Mouse (Mus musculus) limb, embryonic 14.5 days (tissue): ENCODE measurements around the gene Trim43a. TPM values are rescaled to one million over a fixed set of nuclear protein-coding genes. Genes with fewer than 3 reads are reported as not detected.
"Not testable (repeated sequence)": the region's sequence is repeated elsewhere in the genome, so short reads cannot be mapped to it uniquely, and the experiment has no call there.

Source experiments
- ATAC-seq: fragments of 200-750 bp; cut with Nextera tagmentation; 2 replicates; pipeline ENCODE4 v1.8.0; 2017; ENCODE audit warnings: low read depth, moderate number of reproducible peaks, moderate TSS enrichment; ENCODE audit not compliant: low FRiP score
- DNase-seq: peaks from one replicate; pipeline ENCODE4 v3.0.0-alpha.2; 2015; ENCODE audit warnings: low spot score
- H3K27ac ChIP-seq: fragments of 300-500 bp; sonication (generic); replicated peaks from 2 replicates; pipeline ENCODE4 v1.5.1; 2014; ENCODE audit warnings: low read depth, mild to moderate bottlenecking, low read length, moderate library complexity, mixed read lengths
- H3K27me3 ChIP-seq: fragments of 300-500 bp; sonication (generic); 2 replicates; pipeline ENCODE4 v1.6.1; 2014; ENCODE audit warnings: low read length, mixed read lengths; ENCODE audit not compliant: control insufficient read depth, insufficient read depth
- H3K36me3 ChIP-seq: fragments of 300-500 bp; sonication (generic); 2 replicates; pipeline ENCODE4 v1.6.1; 2014; ENCODE audit warnings: mild to moderate bottlenecking, low read length, moderate library complexity, mixed read lengths; ENCODE audit not compliant: control insufficient read depth, insufficient read depth
- H3K4me1 ChIP-seq: fragments of 300-500 bp; sonication (generic); 2 replicates; pipeline ENCODE4 v1.6.1; 2014; ENCODE audit warnings: antibody characterized with exemption, low read length, mixed read lengths; ENCODE audit not compliant: control insufficient read depth, insufficient read depth
- H3K4me2 ChIP-seq: fragments of 300-500 bp; sonication (generic); replicated peaks from 2 replicates; pipeline ENCODE4 v1.6.1; 2014; ENCODE audit warnings: low read depth, mild to moderate bottlenecking, low read length, moderate library complexity; ENCODE audit not compliant: severe bottlenecking
- H3K4me3 ChIP-seq: fragments of 300-500 bp; sonication (generic); replicated peaks from 2 replicates; pipeline ENCODE4 v1.5.1; 2014; ENCODE audit warnings: low read length
- H3K9ac ChIP-seq: fragments of 300-500 bp; sonication (generic); 2 replicates; pipeline ENCODE4 v1.6.1; 2014; ENCODE audit warnings: mild to moderate bottlenecking, low read depth, low read length, moderate library complexity; ENCODE audit not compliant: severe bottlenecking
- H3K9me3 ChIP-seq: fragments of 300-500 bp; sonication (generic); 2 replicates; pipeline ENCODE4 v1.6.1; 2016; ENCODE audit warnings: low read length; ENCODE audit not compliant: control insufficient read depth
- WGBS: fragments of 180-500 bp; shearing (Covaris S2); extraction: QIAGEN DNeasy Blood & Tissue Kit; methylation state at CpG from one replicate; pipeline ENCODE4 v1.1.7; 2014; 5-methylcytosine and 5-hydroxymethylcytosine counted together
- polyA plus RNA-seq, 2 experiments: library from polyadenylated mRNA; depleted of rRNA in 1 of 2; stranded (reverse) in 1 of 2; unstranded in 1 of 2; fragments of >200 nt; fragmentation: Nextera tagmentation in 1 of 2; extraction: Ambion mirVana in 1 of 2; gene quantifications; 2 replicates each; pipeline versions ENCODE4 v1.2.1 to v1.2.3; 2012 to 2014

The Trim43a gene
- polyA plus RNA-seq, 2 experiments = 0.05 TPM; not detected in 1

DNA sequence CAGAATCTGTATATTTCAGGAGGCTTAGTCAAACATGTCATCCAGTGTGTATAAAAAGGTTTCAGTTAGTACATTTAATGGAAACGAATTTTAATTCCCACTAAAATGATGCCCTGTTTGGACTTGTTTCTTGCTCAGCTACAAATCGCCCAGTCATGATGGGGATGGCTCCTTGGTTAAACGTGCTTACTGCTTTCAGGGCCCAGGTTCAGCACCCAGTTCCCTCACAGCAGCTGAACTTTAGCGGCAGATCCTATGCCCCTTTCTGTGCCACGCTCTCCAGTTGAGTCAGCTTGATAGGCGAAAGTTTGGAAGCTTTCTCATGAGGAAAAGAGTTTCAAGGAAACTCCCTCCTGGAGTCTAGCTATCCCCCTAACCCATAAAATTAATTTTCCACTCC, 13.0 kb downstream of the Trim43a start:
- not testable (repeated sequence) for H3K27ac ChIP-seq, H3K9ac ChIP-seq, H3K9me3 ChIP-seq, DNase-seq, H3K4me3 ChIP-seq, H3K4me1 ChIP-seq, ATAC-seq, H3K36me3 ChIP-seq, H3K4me2 ChIP-seq, H3K27me3 ChIP-seq
- WGBS = 62% methylated on average over 6 of the region's 6 CpGs

DNA sequence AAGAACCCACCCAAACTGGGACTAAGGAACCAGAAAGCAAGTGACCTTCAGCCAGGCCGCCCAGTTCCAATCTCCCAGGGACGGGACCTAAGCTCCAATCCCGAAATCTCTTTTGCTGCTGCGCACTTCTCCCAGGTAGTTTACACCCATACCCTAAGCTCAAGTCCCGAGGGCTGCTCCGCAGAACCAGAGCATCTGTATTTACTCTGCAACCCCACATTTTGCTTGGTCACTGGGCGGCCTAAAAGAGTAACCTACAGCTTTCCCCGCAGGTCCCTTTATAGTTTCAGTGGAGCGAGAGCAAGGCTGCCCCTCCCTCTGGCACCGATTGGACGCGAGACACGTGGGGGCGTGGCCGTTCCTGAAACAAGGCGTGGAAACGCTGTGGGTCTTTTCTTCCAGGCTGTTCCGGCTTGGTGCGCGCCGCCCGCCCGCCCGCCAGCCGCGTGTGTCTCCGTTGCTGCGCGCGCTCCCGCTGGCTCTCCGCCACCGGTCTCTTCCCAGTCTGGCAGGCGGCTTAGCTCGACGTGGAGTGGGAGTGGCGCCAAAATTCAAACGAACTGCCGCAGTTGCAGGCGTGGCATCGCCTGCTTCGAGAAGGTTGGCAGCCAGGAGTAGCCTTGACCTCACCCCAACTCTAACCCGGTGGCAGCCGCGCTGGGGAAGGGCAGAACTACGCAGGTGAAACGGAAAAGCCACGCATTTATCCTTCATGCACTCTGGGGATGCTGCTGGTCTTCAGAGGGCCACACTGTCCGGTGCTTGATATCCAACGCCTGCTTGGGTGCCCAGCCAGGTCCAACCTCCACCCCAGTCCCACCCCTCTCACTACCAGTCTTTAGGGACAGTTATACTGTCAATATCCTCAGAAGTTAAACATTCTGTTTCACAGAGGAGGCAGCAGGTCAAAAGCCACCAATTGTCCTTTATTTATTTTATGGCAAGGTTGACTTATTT, 18.8 kb downstream of the Trim43a start:
- not testable (repeated sequence) for H3K27me3 ChIP-seq, H3K9ac ChIP-seq, H3K36me3 ChIP-seq, H3K27ac ChIP-seq, H3K9me3 ChIP-seq, H3K4me1 ChIP-seq
- 2% methylated on average over 40 of the region's 50 CpGs for WGBS
- H3K4me2 ChIP-seq = peak overlapping the region; percentile 47
- ATAC-seq = peak; percentile 99
- peak overlapping the region; percentile 31 for H3K4me3 ChIP-seq
- DNase-seq = peak; percentile 91

DNA sequence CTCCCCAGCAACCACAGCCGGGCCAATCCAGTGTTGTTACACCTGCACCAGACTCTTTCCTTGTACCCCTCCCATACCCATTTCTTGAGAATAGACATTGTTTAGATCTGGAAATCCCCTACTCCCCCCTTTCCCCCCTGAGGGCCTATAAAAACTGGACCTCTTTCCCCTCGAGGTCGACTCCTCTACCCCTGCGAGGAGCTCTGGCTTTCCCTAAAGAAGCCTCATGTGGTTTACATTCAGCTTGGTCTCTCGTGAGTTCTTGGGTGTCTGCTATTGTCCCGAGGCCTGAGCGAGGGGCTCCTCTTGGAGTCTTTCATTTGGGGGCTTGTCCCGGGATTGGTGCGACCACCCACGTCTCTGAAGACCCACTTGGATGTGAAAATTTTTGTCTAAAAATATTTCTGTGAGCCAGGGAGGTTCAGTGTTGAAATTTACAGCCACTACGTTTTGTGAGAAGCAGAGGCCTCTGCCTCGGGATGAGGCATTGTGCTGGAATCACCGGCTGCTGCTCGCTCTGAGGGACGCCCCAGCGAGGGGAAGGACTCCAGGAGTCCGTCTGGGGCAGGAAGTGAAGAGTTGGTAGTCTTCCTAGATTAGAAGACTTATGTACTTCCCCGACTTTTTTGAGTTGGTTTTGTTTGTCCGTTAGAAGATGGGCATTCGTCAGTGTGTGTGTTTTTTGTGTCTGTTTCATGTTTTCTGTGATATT, 45.3 kb downstream of the Trim43a start:
- whole genome bisulfite sequencing = 67% methylated on average over 12 of the region's 20 CpGs
- ATAC-seq = not testable (repeated sequence)

DNA sequence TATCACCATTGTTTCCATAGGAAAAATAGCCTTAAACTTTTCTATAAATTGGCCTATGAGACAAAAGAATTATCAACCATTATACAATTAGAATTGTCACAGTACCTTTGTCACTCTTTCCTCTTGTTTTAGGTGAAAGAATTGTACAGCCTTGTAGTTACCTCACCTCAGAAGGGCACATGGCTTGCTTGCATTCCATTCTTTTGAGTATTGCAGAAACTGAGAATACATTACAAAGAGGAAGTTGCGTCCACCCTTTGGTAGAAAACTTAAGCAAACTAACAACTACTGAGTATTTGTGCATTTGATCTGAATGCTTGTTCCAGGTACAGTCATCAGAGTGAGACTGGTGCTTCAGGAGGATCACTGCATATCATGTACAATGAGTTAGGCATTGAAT, 57.4 kb downstream of the Trim43a start:
- H3K4me2 ChIP-seq, DNase-seq, H3K36me3 ChIP-seq, ATAC-seq, H3K9me3 ChIP-seq, H3K27me3 ChIP-seq, H3K4me3 ChIP-seq, H3K9ac ChIP-seq, H3K4me1 ChIP-seq, H3K27ac ChIP-seq: not testable (repeated sequence)
- 93% methylated on average over 1 of the region's 1 CpGs for whole genome bisulfite sequencing

More for the DNA sequence above, 45.3 kb downstream of the Trim43a start:
- H3K27ac ChIP-seq, H3K4me2 ChIP-seq, H3K4me3 ChIP-seq, H3K4me1 ChIP-seq, H3K9ac ChIP-seq, H3K36me3 ChIP-seq, H3K27me3 ChIP-seq, DNase-seq, H3K9me3 ChIP-seq: not testable (repeated sequence)

Other genes with a start within 250 kb of the Trim43a start
- 26.5 and 39.5 TPM in 2 replicates for gene Snx14, start 141.9 kb upstream of the Trim43a start, polyA plus RNA-seq (2012; rRNA removed)
- 20.7 and 23.2 TPM in 2 replicates for gene Snx14, start 141.9 kb upstream of the Trim43a start, polyA plus RNA-seq (2014; fragmentation: Nextera tagmentation; extraction: Ambion mirVana)
- 1.2 and 1.7 TPM in 2 replicates for gene Gm20537, start 124.3 kb upstream of the Trim43a start, polyA plus RNA-seq (2012; rRNA removed)
- gene Gm20537, start 124.3 kb upstream of the Trim43a start, polyA plus RNA-seq (2014; fragmentation: Nextera tagmentation; extraction: Ambion mirVana) = 0.35 TPM in 1 of 2 replicates, not detected in the other
- 59.8 and 86.2 TPM in 2 replicates for gene Syncrip, start 98.3 kb upstream of the Trim43a start, polyA plus RNA-seq (2012; rRNA removed)
- gene Syncrip, start 98.3 kb upstream of the Trim43a start, polyA plus RNA-seq (2014; fragmentation: Nextera tagmentation; extraction: Ambion mirVana) = 119 and 122 TPM in 2 replicates
- gene Zfp949, start 32.9 kb upstream of the Trim43a start, polyA plus RNA-seq (2012; rRNA removed) = 8.2 TPM in 2 replicates
- gene Zfp949, start 32.9 kb upstream of the Trim43a start, polyA plus RNA-seq (2014; fragmentation: Nextera tagmentation; extraction: Ambion mirVana) = 10.1 and 12.4 TPM in 2 replicates
- 24.5 and 29.5 TPM in 2 replicates for gene Mthfsl, start 139.4 kb downstream of the Trim43a start, polyA plus RNA-seq (2012; rRNA removed)
- gene Mthfsl, start 139.4 kb downstream of the Trim43a start, polyA plus RNA-seq (2014; fragmentation: Nextera tagmentation; extraction: Ambion mirVana) = 36.1 and 37.5 TPM in 2 replicates
- gene Bcl2a1d, start 151.0 kb downstream of the Trim43a start, polyA plus RNA-seq (2012; rRNA removed) = 0.15 TPM in 1 of 2 replicates, not detected in the other
- not detected in 2 replicates for gene Bcl2a1d, start 151.0 kb downstream of the Trim43a start, polyA plus RNA-seq (2014; fragmentation: Nextera tagmentation; extraction: Ambion mirVana)